Mouse (Mus musculus): ENCODE measurements around the gene Wnt10b. TPM values are rescaled to one million over a fixed set of nuclear protein-coding genes. Genes with fewer than 3 reads are reported as not detected.
A peak's percentile ranks its signal among the peaks of the same experiment; 100 is the strongest.

The Wnt10b gene
- total RNA-seq, 2 experiments from 2014 or later = 0.45 to 0.61 TPM

- intact Hi-C loops (cut with DNase I) = no loop called here
- peak; percentile 29 to 57 for DNase-seq
Measured at GRCm38 (mm10) chr15:98737881-98738280, 40.1 kb downstream of the Wnt10b start.

- intact Hi-C loops (cut with DNase I) = no loop called here
Measured at GRCm38 (mm10) chr15:98736521-98736920, 41.4 kb downstream of the Wnt10b start.

GRCm38 (mm10) chr15:98733976-98734566 lies 43.9 kb downstream of the Wnt10b start:
- intact Hi-C loops (cut with DNase I) = no loop called here
- DNase-seq = no peak

More at GRCm38 (mm10) chr15:98736521-98736920, 41.4 kb downstream of the Wnt10b start:
- no peak for DNase-seq

- no peak for DNase-seq
- intact Hi-C loops (cut with DNase I) = no loop called here
Measured at GRCm38 (mm10) chr15:98733370-98733769, 44.6 kb downstream of the Wnt10b start.

GRCm38 (mm10) chr15:98732006-98732531 lies 45.9 kb downstream of the Wnt10b start:
- intact Hi-C loops (cut with DNase I) = no loop called here
- DNase-seq = no peak

- no peak for DNase-seq
- intact Hi-C loops (cut with DNase I) = no loop called here
Measured at GRCm38 (mm10) chr15:98730790-98731189, 47.2 kb downstream of the Wnt10b start.

- DNase-seq = no peak
- intact Hi-C loops (cut with DNase I) = loop anchor here (5.0 kb wide), 1 partner anchor 62 kb away; no protein-coding TSS in a partner anchor
Measured at GRCm38 (mm10) chr15:98729791-98730545, 48.0 kb downstream of the Wnt10b start.

- intact Hi-C loops (cut with DNase I) = loop anchor here (5.0 kb wide), 1 partner anchor 64 kb away; no protein-coding TSS in a partner anchor
Measured at GRCm38 (mm10) chr15:98728366-98728765, 49.6 kb downstream of the Wnt10b start.

GRCm38 (mm10) chr15:98727443-98728321 lies 50.3 kb downstream of the Wnt10b start, which contains the start of gene Fkbp11:
TSS of gene Fkbp11 (minus strand) at chr15:98728198.
- intact Hi-C loops (cut with DNase I) = loop anchor here (5.0 kb wide), 1 partner anchor 65 kb away; no protein-coding TSS in a partner anchor
- DNase-seq = peak; percentile 53 to 68

More at GRCm38 (mm10) chr15:98728366-98728765, 49.6 kb downstream of the Wnt10b start:
- DNase-seq = no peak

- no peak for DNase-seq
- intact Hi-C loops (cut with DNase I) = loop anchor here (5.0 kb wide), 1 partner anchor 66 kb away; no protein-coding TSS in a partner anchor
Measured at GRCm38 (mm10) chr15:98726746-98727145, 51.2 kb downstream of the Wnt10b start.

- intact Hi-C loops (cut with DNase I) = loop anchor here (5.0 kb wide), 1 partner anchor 66 kb away; no protein-coding TSS in a partner anchor
- no peak for DNase-seq
Measured at GRCm38 (mm10) chr15:98726079-98726478, 51.9 kb downstream of the Wnt10b start.

- intact Hi-C loops (cut with DNase I) = no loop called here
- no peak for DNase-seq
Measured at GRCm38 (mm10) chr15:98724441-98724840, 53.5 kb downstream of the Wnt10b start.

GRCm38 (mm10) chr15:98722854-98723253 lies 55.1 kb downstream of the Wnt10b start:
- intact Hi-C loops (cut with DNase I) = no loop called here
- peak; percentile 31 for DNase-seq

- intact Hi-C loops (cut with DNase I) = no loop called here
- DNase-seq = no peak
Measured at GRCm38 (mm10) chr15:98722191-98722590, 55.8 kb downstream of the Wnt10b start.

Other genes starting within 250 kb of the Wnt10b start
- gene Kansl2, start 243.9 kb downstream of the Wnt10b start, total RNA-seq (2021) = 10 to 100 TPM; 78.4 to 82.2 TPM
- gene Ccnt1, start 207.2 kb downstream of the Wnt10b start, total RNA-seq (2021) = 10 to 100 TPM; 32.8 to 42.6 TPM
- gene 4930415O20Rik, start 207.1 kb downstream of the Wnt10b start, total RNA-seq (2021) = under 1 TPM; 0.88 to 0.93 TPM
- gene Adcy6, start 168.1 kb downstream of the Wnt10b start, total RNA-seq (2021) = 100 to 1,000 TPM; 199 to 209 TPM
- gene Cacnb3, start 147.3 kb downstream of the Wnt10b start, total RNA-seq (2021) = 1 to 10 TPM; 8.0 to 8.8 TPM
- gene Ddx23, start 115.3 kb downstream of the Wnt10b start, total RNA-seq (2021) = 10 to 100 TPM; 51.0 to 53.9 TPM
- gene Rnd1, start 100.7 kb downstream of the Wnt10b start, total RNA-seq (2021) = 1 to 10 TPM in 1 of 2 experiments, under 1 TPM in 1; 0.69 to 1.0 TPM
- gene Ccdc65, start 69.9 kb downstream of the Wnt10b start, total RNA-seq (2021) = under 1 TPM; 0.29 to 0.72 TPM
- gene Fkbp11, start 50.0 kb downstream of the Wnt10b start, total RNA-seq (2021) = 1 to 10 TPM; 4.6 to 5.0 TPM
- 10 to 100 TPM; 26.4 to 26.6 TPM for gene Arf3, start 14.9 kb downstream of the Wnt10b start, total RNA-seq (2021)
- not detected for gene Wnt1, start 11.7 kb upstream of the Wnt10b start, total RNA-seq (2021)
- under 1 TPM; 0.20 to 0.31 TPM for gene Ddn, start 31.3 kb upstream of the Wnt10b start, total RNA-seq (2021)
- gene Prkag1, start 53.4 kb upstream of the Wnt10b start, total RNA-seq (2021) = 10 to 100 TPM; 91.8 to 93.6 TPM
- gene Kmt2d, start 93.1 kb upstream of the Wnt10b start, total RNA-seq (2021) = 10 to 100 TPM; 63.2 to 64.5 TPM
- gene Rhebl1, start 116.4 kb upstream of the Wnt10b start, total RNA-seq (2021) = 1 to 10 TPM; 1.6 to 2.0 TPM
- gene Dhh, start 120.4 kb upstream of the Wnt10b start, total RNA-seq (2021) = 1 to 10 TPM; 2.0 to 2.7 TPM
- 10 to 100 TPM; 13.6 to 13.7 TPM for gene Lmbr1l, start 140.1 kb upstream of the Wnt10b start, total RNA-seq (2021)
- gene Tuba1b, start 156.4 kb upstream of the Wnt10b start, total RNA-seq (2021) = 100 to 1,000 TPM; 164 to 218 TPM
- gene Gm49450, start 175.4 kb upstream of the Wnt10b start, total RNA-seq (2021) = not detected
- gene Tuba1a, start 175.6 kb upstream of the Wnt10b start, total RNA-seq (2021) = 100 to 1,000 TPM; 116 to 154 TPM